Mouse (Mus musculus) lung, postnatal 0 days (tissue): ENCODE measurements around the gene Susd4. TPM values are rescaled to one million over a fixed set of nuclear protein-coding genes. Genes with fewer than 3 reads are reported as not detected.

Experiments used
- ATAC-seq: fragments of 200-750 bp; cut with Nextera tagmentation; 2 replicates; pipeline ENCODE4 v1.8.0; 2017; ENCODE audit warnings: moderate library complexity
- DNase-seq: peaks from one replicate; pipeline ENCODE4 v3.0.0-alpha.2; 2016; ENCODE audit warnings: low spot score
- H3K27ac ChIP-seq: fragments of 300-500 bp; sonication (generic); 2 replicates; pipeline ENCODE4 v1.5.1; 2014; ENCODE audit warnings: antibody characterized with exemption, mild to moderate bottlenecking, low read length, mixed read lengths
- H3K27me3 ChIP-seq: fragments of 300-500 bp; sonication (generic); replicated peaks from 2 replicates; pipeline ENCODE4 v1.6.1; 2014; ENCODE audit warnings: low read length, mixed read lengths; ENCODE audit not compliant: insufficient read depth
- H3K36me3 ChIP-seq: fragments of 300-500 bp; sonication (generic); 2 replicates; pipeline ENCODE4 v1.6.1; 2014; ENCODE audit warnings: low read length, mixed read lengths; ENCODE audit not compliant: insufficient read depth
- H3K4me1 ChIP-seq: fragments of 300-500 bp; sonication (generic); 2 replicates; pipeline ENCODE4 v1.6.1; 2014; ENCODE audit warnings: antibody characterized with exemption, low read depth, low read length, mixed read lengths; ENCODE audit not compliant: insufficient read depth
- H3K4me2 ChIP-seq: fragments of 300-500 bp; sonication (generic); replicated peaks from 2 replicates; pipeline ENCODE4 v1.6.1; 2014; ENCODE audit warnings: low read depth, mild to moderate bottlenecking, low read length, moderate library complexity, mixed read lengths
- H3K4me3 ChIP-seq: fragments of 300-500 bp; sonication (generic); 2 replicates; pipeline ENCODE4 v1.5.1; 2014; ENCODE audit warnings: low read depth, low read length
- H3K9ac ChIP-seq: fragments of 300-500 bp; sonication (generic); replicated peaks from 2 replicates; pipeline ENCODE4 v1.6.1; 2014; ENCODE audit warnings: low read depth, mild to moderate bottlenecking
- H3K9me3 ChIP-seq: fragments of 300-500 bp; sonication (generic); 2 replicates; pipeline ENCODE4 v1.6.1; 2016; ENCODE audit warnings: low read length, mixed read lengths
- CTCF ChIP-seq: IDR thresholded peaks from 2 replicates; pipeline ENCODE4 v1.5.1; 2016; ENCODE audit warnings: antibody characterized with exemption, mild to moderate bottlenecking
- EP300 ChIP-seq: IDR thresholded peaks from 2 replicates; pipeline ENCODE4 v1.6.1; 2016; ENCODE audit warnings: antibody characterized with exemption, mild to moderate bottlenecking, control low read depth
- WGBS: fragments of 180-500 bp; shearing (Covaris S2); extraction: QIAGEN DNeasy Blood & Tissue Kit; methylation state at CpG from one replicate; pipeline ENCODE4 v1.1.7; 2014; 5-methylcytosine and 5-hydroxymethylcytosine counted together
- polyA plus RNA-seq: library from polyadenylated mRNA; unstranded; fragments of >200 nt; fragmentation: Nextera tagmentation; extraction: Ambion mirVana; gene quantifications from 2 replicates; pipeline ENCODE4 v1.2.1, GENCODE M21; 2015

Susd4 gene
- polyA plus RNA-seq, 1 experiment from 2014 or later: 13.3 TPM

GRCm38 (mm10) chr1:182861671-182862358 is 98.2 kb downstream of the Susd4 start:
- Histone ChIP-seq H3K4me2 (no peak overlapping the region), H3K4me1 (no peaks in the 10 kb centered on the region), H3K4me3 (no peak overlapping the region), H3K36me3 (no peaks in the 10 kb centered on the region), H3K9ac (no peak overlapping the region), H3K27ac (no peak overlapping the region), H3K27me3 (no peaks in the 10 kb centered on the region), H3K9me3 (no peaks in the 10 kb centered on the region)
- TF ChIP-seq EP300 (no peak), CTCF (no peak)
- WGBS: 41% methylated on average over 7 of the region's 7 CpGs
- ATAC-seq (no peak), DNase-seq (no peak)

- Histone ChIP-seq H3K4me2 (no peak overlapping the region), H3K27ac (no peak overlapping the region), H3K27me3 (no peaks in the 10 kb centered on the region), H3K9me3 (no peaks in the 10 kb centered on the region), H3K9ac (no peak overlapping the region), H3K36me3 (no peaks in the 10 kb centered on the region), H3K4me1 (no peaks in the 10 kb centered on the region), H3K4me3 (no peak overlapping the region)
- peak; percentile 24 for DNase-seq
- TF ChIP-seq EP300 (no peak), CTCF (no peak)
- no peak; the same call in 1 of the 2 replicates for ATAC-seq
- WGBS: 68% methylated on average over 6 of the region's 6 CpGs
These were observed 99.7 kb downstream of the Susd4 start for GRCm38 (mm10) chr1:182863396-182863795.

GRCm38 (mm10) chr1:182867886-182868285 is 104.2 kb downstream of the Susd4 start:
- no peak overlapping the region for H3K4me2 ChIP-seq
- ATAC-seq (no peak), DNase-seq (peak; percentile 9)
- 92% methylated on average over 3 of the region's 3 CpGs for WGBS
- H3K4me3 ChIP-seq: no peak overlapping the region
- H3K9me3 ChIP-seq: no peaks in the 10 kb centered on the region
- TF ChIP-seq EP300: no peak
- no peak for TF ChIP-seq CTCF
- H3K27me3 ChIP-seq: no peaks in the 10 kb centered on the region
- H3K9ac ChIP-seq: no peak overlapping the region
- H3K27ac ChIP-seq: no peak overlapping the region
- no peaks in the 10 kb centered on the region for H3K36me3 ChIP-seq
- no peaks in the 10 kb centered on the region for H3K4me1 ChIP-seq

GRCm38 (mm10) chr1:182868432-182869113 is 104.9 kb downstream of the Susd4 start:
- no peaks in the 10 kb centered on the region for H3K36me3 ChIP-seq
- WGBS: 69% methylated on average over 14 of the region's 14 CpGs
- H3K27ac ChIP-seq: no peak overlapping the region
- no peak overlapping the region for H3K4me3 ChIP-seq
- peak; percentile 30 for ATAC-seq
- no peak overlapping the region for H3K4me2 ChIP-seq
- no peak overlapping the region for H3K9ac ChIP-seq
- H3K9me3 ChIP-seq: no peaks in the 10 kb centered on the region
- DNase-seq: peak; percentile 54
- H3K4me1 ChIP-seq: no peaks in the 10 kb centered on the region
- H3K27me3 ChIP-seq: no peaks in the 10 kb centered on the region
- TF ChIP-seq CTCF (peak; percentile 70), EP300 (no peak)

- H3K27ac ChIP-seq: no peak overlapping the region
- no peaks in the 10 kb centered on the region for H3K9me3 ChIP-seq
- no peak overlapping the region for H3K4me2 ChIP-seq
- 46% methylated on average over 6 of the region's 6 CpGs for WGBS
- H3K4me1 ChIP-seq: no peaks in the 10 kb centered on the region
- H3K9ac ChIP-seq: no peak overlapping the region
- H3K27me3 ChIP-seq: no peaks in the 10 kb centered on the region
- peak; percentile 57; the same call in 1 of the 2 replicates for ATAC-seq
- no peak for TF ChIP-seq CTCF
- no peak for TF ChIP-seq EP300
- no peaks in the 10 kb centered on the region for H3K36me3 ChIP-seq
- no peak overlapping the region for H3K4me3 ChIP-seq
- peak; percentile 36 for DNase-seq
These were observed 105.4 kb downstream of the Susd4 start for GRCm38 (mm10) chr1:182869114-182869456.

GRCm38 (mm10) chr1:182878156-182878555 is 114.5 kb downstream of the Susd4 start:
- Histone ChIP-seq H3K27me3 (no peaks in the 10 kb centered on the region), H3K4me1 (no peaks in the 10 kb centered on the region), H3K4me2 (no peak overlapping the region), H3K9ac (no peak overlapping the region), H3K27ac (no peak overlapping the region), H3K36me3 (0 out of 2 replicates have a peak, but pooled peaks cover 3% of the 10 kb centered on the region), H3K4me3 (no peak overlapping the region), H3K9me3 (no peaks in the 10 kb centered on the region)
- ATAC-seq (no peak), DNase-seq (no peak)
- 97% methylated on average over 5 of the region's 5 CpGs for WGBS
- TF ChIP-seq CTCF (no peak), EP300 (no peak)
